Mouse (Mus musculus) frontal cortex, postnatal 14 days (tissue): Measurements from ENCODE around the gene Hdgfl3.

Source experiments
- DNase-seq, 2 experiments: peaks; one replicate each; pipeline ENCODE4 v3.0.0; 2022; ENCODE audit warnings: low spot score in 2 of 2

Hdgfl3 gene

DNA sequence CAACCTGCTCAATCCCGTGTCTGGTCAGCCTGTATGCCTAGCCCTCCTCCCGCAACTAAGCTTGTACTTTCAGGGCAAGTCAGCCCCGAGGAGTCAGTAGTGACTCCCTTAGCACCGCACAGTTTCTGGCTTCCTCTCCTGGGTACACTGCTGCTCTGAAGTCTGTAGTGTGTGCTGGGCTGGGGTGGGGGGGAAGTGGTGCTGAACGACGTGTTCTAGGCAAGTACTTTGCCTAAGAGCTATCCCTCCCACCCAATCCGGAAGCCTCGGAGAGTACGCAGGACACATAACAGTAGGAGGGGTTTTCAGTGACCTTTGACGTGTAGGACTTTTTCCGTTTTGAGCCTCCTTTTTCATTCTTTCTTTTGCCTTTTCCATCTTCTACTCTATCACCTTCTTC is 34.9 kb downstream of the Hdgfl3 start:
- DNase-seq: no peak

GRCm38 (mm10) chr7:81885128-81885527 is 49.1 kb downstream of the Hdgfl3 start:
- no peak for DNase-seq

DNA sequence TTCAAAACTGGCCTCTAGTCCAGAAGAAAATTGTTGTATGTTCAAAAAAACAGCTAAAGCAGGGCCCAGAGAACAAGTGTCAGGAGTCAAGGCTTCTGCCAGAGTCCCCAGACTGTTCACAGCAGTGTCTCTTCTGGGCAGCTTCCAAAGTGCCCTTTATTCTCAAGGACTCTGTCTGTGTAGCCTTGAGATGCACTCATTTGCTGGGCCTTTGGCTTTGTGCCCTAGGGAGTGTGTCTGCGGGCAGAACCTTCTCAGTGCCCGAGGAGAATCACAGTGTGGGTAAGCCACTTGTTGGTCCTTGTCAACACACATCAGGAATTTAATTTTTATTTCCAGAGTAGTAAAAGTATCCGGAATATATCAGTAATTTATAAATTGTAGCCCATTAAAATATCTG is 52.7 kb downstream of the Hdgfl3 start:
- DNase-seq: no peak

DNA sequence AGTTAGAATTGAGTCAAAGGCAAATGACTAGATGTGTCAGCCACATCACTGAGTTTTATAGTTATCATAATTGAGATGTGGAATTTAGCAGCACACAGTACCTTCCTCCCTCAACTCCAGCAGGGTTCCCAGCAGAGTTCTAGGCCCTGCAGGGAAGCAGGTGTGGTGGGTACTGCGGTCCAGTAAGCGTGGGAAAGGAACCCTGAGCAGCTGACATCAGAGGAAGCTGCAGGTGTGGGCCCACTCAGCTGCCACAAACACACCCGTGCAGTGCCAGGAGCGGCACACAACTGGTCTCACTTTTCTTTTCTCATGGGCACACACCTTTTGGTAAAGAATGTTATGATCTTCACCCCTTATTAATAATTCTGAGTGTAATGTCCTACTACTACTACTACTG is 53.5 kb downstream of the Hdgfl3 start:
- no peak for DNase-seq

GRCm38 (mm10) chr7:81880286-81880685 is 54.0 kb downstream of the Hdgfl3 start:
- no peak for DNase-seq

DNA sequence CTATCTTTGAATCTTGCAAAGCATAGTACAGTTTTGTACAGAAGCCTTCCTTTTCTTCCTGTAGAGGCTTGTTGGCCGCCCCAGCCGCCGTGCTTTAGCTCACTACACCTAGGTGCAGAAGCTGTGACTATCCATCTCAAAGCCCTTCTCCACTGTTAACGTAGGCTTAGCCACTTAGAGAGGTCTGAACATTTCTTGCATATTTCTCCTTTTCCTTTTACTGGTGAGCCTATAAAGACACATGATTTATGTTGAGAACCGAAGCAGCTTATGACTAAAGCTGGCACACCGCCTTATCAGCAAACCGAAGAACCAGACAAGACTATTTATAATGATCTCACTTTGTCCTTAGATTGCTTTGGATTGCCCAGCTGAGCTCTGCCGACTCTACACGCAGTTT is 58.9 kb downstream of the Hdgfl3 start:
- no peak for DNase-seq

DNA sequence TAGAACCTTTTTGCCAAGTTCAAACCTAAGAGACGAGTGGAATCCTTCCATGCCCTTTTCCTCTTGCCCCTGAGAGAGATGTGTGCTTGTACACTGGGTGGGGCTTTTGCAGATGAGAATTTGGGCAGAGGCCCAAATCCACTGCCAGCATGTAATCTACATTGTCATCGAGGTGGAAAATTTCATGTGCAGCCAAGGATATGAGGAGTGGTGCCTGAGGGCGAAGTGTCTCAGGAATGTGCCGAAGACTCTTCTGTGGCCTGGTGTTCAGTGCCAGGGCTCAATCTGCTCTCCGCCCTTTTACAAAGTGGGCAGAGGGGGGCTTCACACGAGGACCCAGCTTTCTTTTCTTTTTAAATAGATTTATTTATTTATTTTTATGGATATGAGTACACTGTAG is 59.6 kb downstream of the Hdgfl3 start:
- no peak for DNase-seq

DNA sequence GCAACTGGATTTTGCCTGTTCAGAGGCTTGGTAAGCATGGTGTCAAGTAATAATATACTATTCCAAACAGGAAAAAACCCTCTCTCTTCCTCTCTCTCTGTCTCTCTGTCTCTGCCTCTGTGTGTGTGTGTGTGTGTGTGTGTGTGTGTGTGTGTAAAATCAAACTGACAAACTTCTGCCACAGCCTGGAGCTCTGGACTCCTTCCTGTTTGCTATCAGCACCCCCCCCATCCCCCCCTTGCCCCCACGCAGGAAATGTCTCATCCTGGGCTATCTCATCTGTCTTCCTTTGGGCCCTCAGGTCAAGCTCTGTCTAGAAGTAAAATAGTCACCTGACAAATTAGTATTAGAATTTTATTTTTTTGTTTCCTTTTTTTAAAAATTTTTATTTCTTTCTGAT is 60.5 kb downstream of the Hdgfl3 start:
- DNase-seq: no peak

- DNase-seq: no peak
Measured at GRCm38 (mm10) chr7:81872493-81873013, 61.7 kb downstream of the Hdgfl3 start.

DNA sequence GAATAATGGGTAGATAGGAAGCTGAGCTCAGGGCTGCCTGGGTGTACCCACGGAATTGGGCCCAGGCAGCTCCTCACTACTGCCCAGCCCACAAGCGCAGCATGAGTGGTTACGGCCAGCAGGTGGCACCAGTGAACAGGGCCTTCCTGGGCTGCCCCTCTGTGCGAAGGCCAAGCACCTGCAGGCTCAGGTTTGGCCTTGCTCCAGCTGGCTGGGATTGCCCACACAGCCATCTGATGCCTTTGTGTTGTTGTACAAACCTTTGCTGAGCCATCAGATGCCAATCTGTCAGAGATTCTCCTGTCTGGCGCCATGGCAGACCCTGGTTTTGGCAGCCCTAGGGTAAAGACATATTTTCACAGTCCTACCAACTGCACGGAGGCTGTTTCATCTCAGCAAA is 66.1 kb downstream of the Hdgfl3 start:
- peak in 1 of 2 experiments; percentile 55 for DNase-seq

GRCm38 (mm10) chr7:81867231-81867930 is 66.9 kb downstream of the Hdgfl3 start:
- DNase-seq: no peak

- no peak for DNase-seq
Measured at GRCm38 (mm10) chr7:81865937-81866336, 68.3 kb downstream of the Hdgfl3 start.

GRCm38 (mm10) chr7:81864552-81864951 is 69.7 kb downstream of the Hdgfl3 start:
- no peak for DNase-seq

DNA sequence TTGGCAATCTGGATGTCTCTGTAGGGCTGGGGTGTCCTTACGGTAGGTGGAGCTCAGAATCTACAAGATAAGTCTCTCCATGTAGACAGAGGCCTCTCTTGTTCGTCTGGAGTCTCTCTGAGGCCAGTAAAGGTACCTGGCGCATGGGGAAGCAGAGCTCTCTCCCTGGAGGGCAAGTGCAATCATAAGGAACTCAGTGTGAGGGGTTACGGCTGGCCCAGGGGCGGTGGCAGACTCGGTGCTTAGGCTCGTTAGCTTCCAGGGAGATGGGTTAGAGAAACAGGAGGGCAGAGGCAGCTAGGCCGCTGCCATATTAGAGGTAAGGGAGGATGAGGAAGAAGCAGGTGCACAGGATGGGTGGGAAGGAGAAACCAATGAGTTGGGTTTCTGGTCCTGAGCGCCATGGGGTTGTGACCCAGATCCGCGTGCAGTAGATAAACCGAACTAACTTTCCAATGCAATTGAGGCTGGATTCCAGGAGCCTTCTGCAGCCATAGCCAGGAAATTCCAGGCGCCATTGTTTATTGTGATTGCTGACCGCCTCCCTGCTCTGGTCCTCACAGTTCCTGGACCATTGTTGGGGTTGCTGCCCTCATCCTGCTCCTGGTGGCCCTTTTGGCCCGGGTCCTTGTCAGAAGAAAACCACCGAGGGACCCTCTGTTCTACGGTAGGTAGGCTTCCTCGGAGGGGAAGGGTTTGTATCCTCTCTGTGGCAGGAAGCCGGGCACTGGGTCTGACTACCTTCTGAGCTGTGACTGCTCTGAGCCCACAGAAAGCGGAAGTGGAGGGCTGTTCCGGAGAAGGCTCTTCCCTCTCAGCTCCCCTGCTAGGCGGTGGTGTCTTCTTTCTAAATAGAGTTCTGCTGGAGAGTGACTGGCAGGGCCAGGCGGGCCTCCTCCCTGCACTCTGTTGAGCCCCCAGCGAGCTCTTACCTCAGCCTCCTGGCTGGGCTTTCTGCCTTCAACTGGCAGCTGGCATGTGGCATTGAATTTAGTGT is 71.4 kb downstream of the Hdgfl3 start:
- DNase-seq: no peak

GRCm38 (mm10) chr7:81861921-81862320 is 72.4 kb downstream of the Hdgfl3 start:
- no peak for DNase-seq

DNA sequence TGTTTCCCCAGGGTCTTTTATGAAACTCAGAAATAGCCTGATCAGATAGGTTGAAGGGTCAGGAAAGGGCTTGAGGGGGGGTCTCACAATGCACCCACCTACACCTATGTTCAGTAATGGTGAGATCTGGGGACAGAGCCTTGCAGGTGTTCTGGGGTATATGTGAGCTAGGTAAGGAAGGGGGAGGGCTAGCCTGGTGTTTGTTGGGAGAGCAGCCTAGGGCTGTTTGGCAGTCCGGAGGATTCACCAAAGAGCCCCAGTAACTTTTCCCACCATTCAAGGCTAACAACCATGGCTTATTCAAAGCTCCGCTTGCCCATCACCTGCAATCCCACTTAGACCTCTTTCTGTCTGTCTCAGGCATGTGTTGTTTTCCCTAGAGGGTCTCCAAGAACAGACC is 72.8 kb downstream of the Hdgfl3 start:
- DNase-seq: no peak

DNA sequence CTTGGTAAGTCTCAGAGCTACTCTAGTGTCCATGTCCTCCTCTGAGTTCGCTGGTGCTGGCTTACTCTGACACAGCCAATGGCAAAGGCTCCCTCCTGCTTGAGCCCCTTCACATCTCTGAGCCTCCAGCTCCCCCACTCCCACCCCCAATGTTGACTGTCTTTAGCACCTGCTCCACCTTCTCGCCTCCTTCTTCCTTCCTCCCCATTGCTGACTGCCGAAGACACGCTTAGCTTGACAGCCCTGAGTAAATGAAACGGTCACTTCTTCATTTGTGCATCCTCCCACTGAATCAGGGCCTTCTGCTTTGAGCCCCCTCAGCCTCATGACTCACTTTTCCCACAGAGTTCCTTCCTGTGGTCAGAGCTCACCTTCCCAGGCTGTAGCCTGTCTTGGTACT is 73.3 kb downstream of the Hdgfl3 start:
- no peak for DNase-seq

GRCm38 (mm10) chr7:81860071-81860470 is 74.2 kb downstream of the Hdgfl3 start:
- DNase-seq: no peak

DNA sequence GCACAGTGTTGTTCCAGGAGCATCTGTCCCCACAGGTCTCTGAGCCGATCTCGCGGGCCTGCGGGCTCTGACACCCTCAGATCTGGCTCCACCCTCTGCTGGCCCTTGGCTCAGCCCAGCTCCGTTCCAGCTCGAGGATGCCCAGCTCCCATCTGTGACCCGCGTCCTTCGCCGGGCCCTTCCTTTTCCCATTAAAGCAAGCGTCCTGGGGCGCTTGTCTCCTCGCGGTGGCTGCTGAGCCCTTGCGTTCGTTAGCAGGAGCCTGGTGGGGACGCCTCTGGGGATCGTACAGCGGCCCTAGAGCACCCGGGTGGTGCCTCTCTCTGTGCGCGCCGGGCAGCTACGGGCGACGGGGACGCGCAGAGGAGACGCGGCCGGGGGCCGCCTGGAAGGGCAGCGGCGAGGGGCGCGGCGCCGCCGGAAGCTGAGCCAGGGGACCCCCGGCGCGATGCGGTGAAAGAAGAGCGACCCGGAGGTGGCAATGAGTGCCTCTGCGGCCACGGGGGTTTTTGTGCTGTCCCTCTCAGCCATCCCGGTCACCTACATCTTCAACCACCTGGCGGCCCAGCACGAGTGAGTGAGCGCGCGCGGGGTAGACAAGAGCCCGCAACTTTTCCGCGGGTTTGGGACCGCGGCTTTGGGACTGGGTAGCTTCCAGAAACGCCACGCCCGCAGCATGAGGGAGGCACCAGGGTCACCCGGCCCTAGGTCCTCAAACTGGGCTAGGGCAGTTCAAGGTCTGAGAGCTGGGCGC is 75.1 kb downstream of the Hdgfl3 start, which contains the start of gene Tm6sf1:
Gene Tm6sf1 (plus strand): TSS at position 34 of the 754 bp plus-strand sequence.
- DNase-seq: no peak

DNA sequence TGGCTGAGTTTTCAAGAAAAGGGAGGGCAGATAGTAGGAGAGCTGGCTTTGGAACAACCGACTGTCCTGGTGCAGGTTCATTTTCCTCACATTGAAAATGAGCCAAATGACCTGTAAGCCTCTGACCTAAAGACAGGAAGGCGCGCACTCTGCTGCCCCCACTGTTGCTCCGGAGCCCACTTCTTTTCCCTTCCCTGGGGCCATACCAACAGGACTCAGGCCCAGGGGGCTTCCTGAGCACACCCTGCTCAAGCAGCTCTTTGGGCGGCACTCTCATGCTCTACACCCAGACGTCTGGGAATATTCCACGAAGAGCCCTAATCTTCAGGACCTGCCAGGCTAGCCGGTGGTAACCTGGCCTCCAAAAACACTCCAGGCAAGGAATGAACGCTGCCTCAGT is 76.0 kb downstream of the Hdgfl3 start:
- DNase-seq: no peak

DNA sequence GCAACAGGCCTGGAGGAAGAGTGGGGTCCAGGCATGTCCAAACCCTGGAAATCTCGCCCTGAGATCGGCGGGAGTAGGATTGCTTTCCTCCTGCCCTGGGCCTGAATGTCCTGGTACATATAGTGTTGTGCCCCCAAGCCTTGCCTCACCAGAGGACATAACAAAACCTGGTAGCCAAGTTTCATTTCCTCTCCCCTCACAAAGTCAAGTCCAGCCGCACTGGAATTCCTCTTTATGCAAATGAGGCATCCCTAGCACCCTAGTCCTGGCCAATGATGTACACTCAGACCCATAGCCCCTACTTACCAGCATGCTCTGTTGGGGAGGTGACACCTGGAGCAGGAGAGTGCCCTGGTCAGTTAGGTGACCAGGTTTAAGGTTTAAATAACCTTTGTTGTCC is 78.1 kb downstream of the Hdgfl3 start:
- DNase-seq: no peak

- no peak for DNase-seq
Measured at GRCm38 (mm10) chr7:81855694-81856093, 78.6 kb downstream of the Hdgfl3 start, which contains the start of gene Gm10160. TSS of gene Gm10160 (minus strand) at chr7:81855794.
